Mouse (Mus musculus) left cerebral cortex, postnatal 14 days (tissue): ENCODE data around the gene Fkbp14. TPM values are rescaled to one million over a fixed set of nuclear protein-coding genes. Genes with fewer than 3 reads are reported as not detected.

Source experiments
- DNase-seq, 2 experiments: peaks; one replicate each; pipeline ENCODE4 v3.0.0; 2021 to 2022; ENCODE audit warnings: low spot score in 2 of 2, mixed read lengths in 1 of 2
- intact Hi-C: fragments of 180-260 bp; cut with DNase I; formaldehyde crosslinking; loops from one replicate; pipeline ENCODE4 v1.15.1; 2025
- long read RNA-seq, 2 experiments: library from polyadenylated mRNA; stranded (forward); transcript quantifications; one replicate each; pipeline ENCODE4 v2.0.0; 2021
- total RNA-seq, 2 experiments: library from RNA; stranded (reverse); gene quantifications; 2 replicates each; pipeline ENCODE4 v1.2.3; 2021

Gene Fkbp14
- total RNA-seq = 1 to 10 TPM; 8.4 to 9.7 TPM
- long read RNA-seq, experiment 1, transcript Fkbp14-201 (4 exons, 2,694 nt) = major isoform, 5 of 6 reads
- long read RNA-seq, experiment 1, partial matches to known transcripts = 0 of 6 reads
- long read RNA-seq, experiment 1, other reads (novel, unspliced or antisense) = 0 of 6 reads
- long read RNA-seq, experiment 2, transcript Fkbp14-201 (4 exons, 2,694 nt) = major isoform, 6 of 8 reads
- long read RNA-seq, experiment 2, partial matches to known transcripts = 1 of 8 reads
- long read RNA-seq, experiment 2, other reads (novel, unspliced or antisense) = 1 of 8 reads

- intact Hi-C loops = loop anchor here (10.0 kb wide), 1 partner anchor 568 kb away; no protein-coding TSS in a partner anchor
- no peak for DNase-seq
Observed at GRCm38 (mm10) chr6:54597208-54597607, at the start of gene Fkbp14. Fkbp14 (minus strand) TSS chr6:54597308.

DNA sequence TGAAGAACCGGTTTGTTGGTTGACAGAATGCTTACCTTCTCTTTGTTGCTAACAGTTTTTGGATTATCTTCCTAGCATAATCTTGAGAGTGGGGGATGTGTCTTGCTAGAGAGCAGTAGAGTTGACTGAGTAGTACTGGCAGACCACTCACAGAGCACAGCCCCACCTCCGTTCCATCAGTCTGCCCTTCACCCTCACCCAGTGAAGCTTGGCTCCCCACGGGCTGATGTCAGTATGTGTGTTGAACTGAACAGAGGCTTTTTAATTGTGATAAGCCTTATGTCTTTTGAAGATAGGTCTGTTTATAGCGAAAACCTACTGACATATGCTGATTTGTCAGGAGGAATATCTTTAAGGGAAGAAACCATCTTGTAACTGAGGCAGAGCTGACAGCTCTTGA, 46.1 kb upstream of the Fkbp14 start:
- intact Hi-C loops = no loop called here
- no peak for DNase-seq

DNA sequence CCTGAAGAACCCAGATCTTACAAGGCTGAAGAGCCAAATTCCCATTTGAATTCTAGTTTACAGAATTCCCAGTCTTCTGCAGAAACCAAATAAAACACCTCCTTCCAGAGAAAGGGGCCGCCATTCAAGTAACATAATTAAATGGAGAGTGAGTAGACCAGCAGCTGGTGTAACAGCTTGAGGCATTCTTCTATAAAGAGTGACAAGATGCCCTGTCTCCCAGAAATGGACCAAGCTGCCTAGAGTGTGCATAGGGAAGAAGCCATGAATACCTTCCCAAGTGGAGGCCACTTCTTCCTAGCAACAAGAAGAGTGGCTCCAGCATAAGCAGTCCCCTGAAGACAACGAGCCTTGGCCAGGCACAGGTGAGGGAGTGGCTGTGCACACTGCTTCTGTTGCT, 44.8 kb upstream of the Fkbp14 start:
- intact Hi-C loops = no loop called here
- peak; percentile 52 for DNase-seq

- intact Hi-C loops = no loop called here
- DNase-seq = no peak
Observed at GRCm38 (mm10) chr6:54639877-54640276, 42.8 kb upstream of the Fkbp14 start.

- peak; percentile 46 to 66 for DNase-seq
- intact Hi-C loops = no loop called here
Observed at GRCm38 (mm10) chr6:54631462-54631861, 34.4 kb upstream of the Fkbp14 start.

GRCm38 (mm10) chr6:54629734-54630133, 32.6 kb upstream of the Fkbp14 start:
- intact Hi-C loops = no loop called here
- peak in 1 of 2 experiments; percentile 24 for DNase-seq

DNA sequence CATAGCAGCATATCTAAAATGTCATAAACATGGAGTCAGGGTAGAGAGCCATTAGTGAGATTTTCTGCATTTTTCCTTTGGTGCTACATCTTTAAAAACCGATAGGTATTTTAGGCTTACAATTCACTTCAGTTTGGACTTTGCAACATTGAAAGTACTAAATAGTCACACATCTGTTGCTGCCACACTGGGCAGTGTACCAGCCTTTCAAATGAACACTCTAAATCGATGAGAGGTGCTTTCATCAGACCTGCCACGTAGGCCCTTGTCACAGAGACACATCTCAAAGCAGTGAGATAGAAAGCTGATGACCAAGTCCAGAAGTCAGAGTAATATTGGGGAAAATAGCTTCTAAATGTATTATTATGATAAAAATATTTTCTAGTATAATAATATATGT, 31.3 kb upstream of the Fkbp14 start:
- intact Hi-C loops = no loop called here
- no peak for DNase-seq

DNA sequence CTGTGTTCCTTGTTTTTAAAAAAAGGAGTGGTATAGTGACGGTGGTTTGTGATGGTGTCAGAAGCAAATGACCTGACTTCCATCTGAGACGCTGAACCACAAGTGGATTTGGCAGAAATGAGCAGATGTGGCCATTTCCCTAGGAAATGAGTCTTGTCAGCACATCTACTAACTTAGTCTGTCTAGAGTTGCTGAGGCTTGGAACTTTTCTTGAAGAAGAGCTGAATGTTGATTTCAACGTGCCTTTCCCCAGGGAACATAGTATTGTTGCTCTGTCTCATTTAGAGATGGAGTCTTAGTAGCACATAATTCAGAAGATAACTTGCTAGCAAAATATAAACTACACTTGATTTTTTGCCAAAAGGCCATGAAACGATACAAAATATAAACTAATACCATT, 23.2 kb upstream of the Fkbp14 start:
- intact Hi-C loops = no loop called here

DNA sequence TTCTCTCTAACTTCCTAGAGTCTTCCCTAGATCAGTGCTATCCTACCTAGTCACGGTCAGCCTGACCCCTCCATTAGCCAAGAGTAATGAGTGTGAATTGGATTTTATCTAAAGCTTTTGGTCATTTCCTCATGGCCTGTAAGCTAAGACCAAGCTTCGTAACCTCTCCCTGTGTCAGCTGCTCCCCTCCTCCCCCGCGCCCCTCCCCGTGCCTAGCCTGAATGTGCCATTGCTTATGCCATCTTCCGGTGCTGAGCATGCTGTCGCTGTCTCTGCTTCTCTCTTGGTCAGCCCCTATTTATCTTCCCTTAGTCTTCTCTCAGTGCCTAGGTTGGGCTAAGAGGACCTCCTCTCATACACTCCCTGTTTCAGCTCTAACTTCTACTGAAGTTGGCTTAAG, 22.4 kb upstream of the Fkbp14 start:
- intact Hi-C loops = no loop called here
- no peak for DNase-seq

More for the DNA sequence above, 23.2 kb upstream of the Fkbp14 start:
- DNase-seq = no peak

GRCm38 (mm10) chr6:54617363-54617762, 20.3 kb upstream of the Fkbp14 start:
- no peak for DNase-seq
- intact Hi-C loops = no loop called here

DNA sequence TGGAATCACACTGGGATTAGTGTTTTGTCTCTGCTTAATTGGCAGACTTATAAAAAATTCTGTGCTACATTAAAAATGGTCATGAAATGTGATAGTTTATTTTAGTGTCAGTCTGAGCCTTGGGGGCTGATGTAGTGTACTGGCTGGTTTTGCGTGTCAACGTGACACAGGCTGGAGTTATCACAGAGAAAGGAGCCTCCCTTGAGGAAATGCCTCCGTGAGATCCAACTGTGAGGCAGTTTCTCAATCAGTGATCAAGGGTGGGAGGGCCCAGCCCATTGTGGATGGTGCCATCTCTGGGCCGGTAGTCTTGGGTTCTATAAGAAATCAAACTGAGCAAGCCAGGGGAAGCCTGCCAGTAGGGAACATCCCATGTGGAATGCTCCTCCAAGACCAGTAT, 9.1 kb upstream of the Fkbp14 start:
- intact Hi-C loops = no loop called here

GRCm38 (mm10) chr6:54604001-54604715, 7.0 kb upstream of the Fkbp14 start:
- DNase-seq = no peak
- intact Hi-C loops = no loop called here

More for the DNA sequence above, 9.1 kb upstream of the Fkbp14 start:
- no peak for DNase-seq

GRCm38 (mm10) chr6:54602891-54603290, 5.8 kb upstream of the Fkbp14 start:
- DNase-seq = no peak
- intact Hi-C loops = no loop called here

- DNase-seq = no peak
- intact Hi-C loops = no loop called here
Observed at GRCm38 (mm10) chr6:54600681-54601347, 3.7 kb upstream of the Fkbp14 start.

GRCm38 (mm10) chr6:54597711-54598110, 603 bp upstream of the Fkbp14 start:
- DNase-seq = no peak
- intact Hi-C loops = loop anchor here (10.0 kb wide), 1 partner anchor 567 kb away; no protein-coding TSS in a partner anchor

GRCm38 (mm10) chr6:54595330-54595878, 1.7 kb downstream of the Fkbp14 start:
- intact Hi-C loops = loop anchor here (10.0 kb wide), 1 partner anchor 569 kb away; no protein-coding TSS in a partner anchor
- no peak for DNase-seq

GRCm38 (mm10) chr6:54594469-54595329, 2.4 kb downstream of the Fkbp14 start, which contains the start of gene Plekha8:
Plekha8 (plus strand) TSS chr6:54595111.
- peak; percentile 84 to 92 for DNase-seq
- intact Hi-C loops = loop anchor here (5.0 to 10.0 kb wide), 2 partner anchors 88 to 570 kb away; partner anchors contain the start of gene Mturn

GRCm38 (mm10) chr6:54593766-54594468, 3.2 kb downstream of the Fkbp14 start:
- no peak for DNase-seq
- intact Hi-C loops = loop anchor here (5.0 to 10.0 kb wide), 2 partner anchors 88 to 571 kb away; partner anchors contain the start of gene Mturn
